Mouse (Mus musculus): ENCODE results near the gene Padi3. TPM values are rescaled to one million over a fixed set of nuclear protein-coding genes. Genes with fewer than 3 reads are reported as not detected.

The Padi3 gene
- polyA plus RNA-seq, 1 experiment from 2014 or later, result 0.05 TPM

DNA sequence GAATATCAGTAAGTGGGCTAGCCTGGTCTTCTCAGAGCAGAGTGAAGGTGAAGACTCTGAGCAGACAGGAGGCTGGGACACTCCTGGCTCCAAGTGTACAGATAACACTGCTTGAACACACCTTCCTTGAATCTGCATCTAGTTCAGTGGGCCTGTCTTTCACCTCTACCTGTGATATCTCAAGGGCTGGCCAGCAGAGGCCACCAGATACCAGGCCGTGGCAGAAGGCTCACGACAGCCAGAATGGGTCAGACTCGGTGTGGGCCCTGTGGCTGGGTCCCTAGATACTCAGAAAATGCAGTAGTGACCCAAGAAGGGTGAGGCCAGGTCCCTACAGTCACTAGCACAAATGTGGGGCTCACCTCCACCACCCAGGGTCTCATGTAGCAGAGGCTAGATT is 16.8 kb upstream of the Padi3 start:
- Histone ChIP-seq H3K9ac (ENCODE audit: low read depth, low read length) (no peak overlapping the region), H3K9me3 (ENCODE audit: control insufficient read depth, low read length) (peaks cover 19% of the 10 kb centered on the region), H3K4me1 (ENCODE audit: control insufficient read depth, insufficient read depth, low read depth, low read length) (no peaks in the 10 kb centered on the region), H3K27ac (ENCODE audit: low read depth, low read length) (no peak overlapping the region), H3K4me2 (ENCODE audit: low read length) (no peak overlapping the region), H3K27me3 (replicated peaks; ENCODE audit: control insufficient read depth, insufficient read depth, low read length) (no peaks in the 10 kb centered on the region; the same call in 1 of the 2 replicates), H3K36me3 (ENCODE audit: control insufficient read depth, insufficient read depth, low read length) (no peaks in the 10 kb centered on the region), H3K4me3 (ENCODE audit: low read length) (no peak overlapping the region)
- 59% methylated on average over 3 of the region's 3 CpGs for WGBS
- no peak for ATAC-seq

DNA sequence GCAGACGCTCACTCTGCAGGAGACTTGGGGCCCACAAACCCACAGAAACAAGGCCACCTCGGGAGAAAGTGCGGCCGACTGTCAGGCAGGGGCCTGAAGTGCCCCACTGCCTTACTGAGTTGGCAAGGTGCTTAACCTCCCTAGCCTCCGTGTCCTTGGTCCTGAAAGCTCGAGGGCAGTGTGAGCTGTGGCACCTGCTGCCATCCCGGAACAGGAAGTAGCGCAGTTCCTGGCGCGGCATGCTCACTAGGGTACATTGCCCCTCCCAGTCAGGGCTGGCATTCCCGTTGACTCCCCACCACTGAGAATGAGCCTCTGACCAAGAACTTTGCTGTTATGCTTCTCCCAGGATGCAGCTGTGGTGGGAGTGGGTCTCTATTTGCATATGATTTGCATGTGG is 15.5 kb upstream of the Padi3 start:
- H3K27me3 ChIP-seq (replicated peaks; ENCODE audit: control insufficient read depth, insufficient read depth, low read length), result no peaks in the 10 kb centered on the region; the same call in 1 of the 2 replicates
- 59% methylated on average over 11 of the region's 11 CpGs for WGBS
- peaks cover 19% of the 10 kb centered on the region for H3K9me3 ChIP-seq (ENCODE audit: control insufficient read depth, low read length)
- no peak overlapping the region for H3K4me2 ChIP-seq (ENCODE audit: low read length)
- H3K36me3 ChIP-seq (ENCODE audit: control insufficient read depth, insufficient read depth, low read length), result no peaks in the 10 kb centered on the region
- H3K9ac ChIP-seq (ENCODE audit: low read depth, low read length), result no peak overlapping the region
- ATAC-seq, result no peak
- no peak overlapping the region for H3K4me3 ChIP-seq (ENCODE audit: low read length)
- no peaks in the 10 kb centered on the region for H3K4me1 ChIP-seq (ENCODE audit: control insufficient read depth, insufficient read depth, low read depth, low read length)
- no peak overlapping the region for H3K27ac ChIP-seq (ENCODE audit: low read depth, low read length)

DNA sequence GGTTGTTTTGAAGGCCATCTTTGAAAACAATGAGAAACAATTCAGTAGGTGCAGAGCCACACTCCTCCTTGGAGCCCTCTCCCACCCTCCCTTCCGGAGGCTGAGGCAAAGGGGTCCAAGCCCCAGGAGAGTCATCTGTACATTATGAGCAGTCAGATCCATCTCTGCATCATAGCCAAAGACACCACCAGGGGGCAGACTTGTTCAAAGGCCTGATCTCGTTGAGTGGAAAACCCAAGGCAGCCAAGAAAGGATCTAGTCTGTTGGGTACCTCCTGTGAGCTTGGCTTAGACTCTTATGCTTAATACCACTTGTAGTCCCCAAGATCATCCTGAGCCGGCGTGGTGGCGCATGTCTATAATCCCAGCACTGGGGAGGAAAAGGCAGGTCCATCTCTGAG is 11.5 kb upstream of the Padi3 start:
- no peak overlapping the region for H3K4me3 ChIP-seq (ENCODE audit: low read length)
- no peaks in the 10 kb centered on the region for H3K4me1 ChIP-seq (ENCODE audit: control insufficient read depth, insufficient read depth, low read depth, low read length)
- no peak overlapping the region for H3K27ac ChIP-seq (ENCODE audit: low read depth, low read length)
- H3K9me3 ChIP-seq (ENCODE audit: control insufficient read depth, low read length), result peaks cover 19% of the 10 kb centered on the region
- H3K9ac ChIP-seq (ENCODE audit: low read depth, low read length), result no peak overlapping the region
- H3K36me3 ChIP-seq (ENCODE audit: control insufficient read depth, insufficient read depth, low read length), result no peaks in the 10 kb centered on the region
- 65% methylated on average over 5 of the region's 5 CpGs for WGBS
- H3K27me3 ChIP-seq (replicated peaks; ENCODE audit: control insufficient read depth, insufficient read depth, low read length), result no peaks in the 10 kb centered on the region; the same call in 1 of the 2 replicates
- H3K4me2 ChIP-seq (ENCODE audit: low read length), result no peak overlapping the region
- no peak for ATAC-seq

DNA sequence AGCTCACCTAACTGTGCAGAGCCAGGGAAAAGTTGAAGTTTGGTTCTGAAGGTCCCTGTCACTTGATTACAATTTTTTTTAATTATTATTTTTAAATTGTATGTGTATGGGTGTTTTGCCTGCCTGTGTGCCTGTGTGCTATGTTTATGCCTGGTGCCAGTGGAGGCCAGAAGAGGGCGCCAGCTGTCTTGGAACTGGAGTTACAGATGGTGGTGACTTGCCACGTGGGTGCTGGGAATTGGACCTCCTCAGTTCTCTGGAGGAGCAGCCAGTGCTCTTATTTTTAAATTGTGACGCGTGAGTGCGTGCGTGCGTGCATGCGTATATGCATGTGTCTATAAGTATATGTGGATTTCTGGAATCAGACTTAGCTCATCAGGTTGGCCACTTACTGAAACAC is 7.0 kb upstream of the Padi3 start:
- no peak for ATAC-seq
- no peak overlapping the region for H3K4me2 ChIP-seq (ENCODE audit: low read length)
- 0 out of 2 replicates have a peak, but pooled peaks cover 5% of the 10 kb centered on the region for H3K27me3 ChIP-seq (replicated peaks; ENCODE audit: control insufficient read depth, insufficient read depth, low read length)
- no peak overlapping the region for H3K9ac ChIP-seq (ENCODE audit: low read depth, low read length)
- no peaks in the 10 kb centered on the region for H3K9me3 ChIP-seq (ENCODE audit: control insufficient read depth, low read length)
- no peaks in the 10 kb centered on the region for H3K36me3 ChIP-seq (ENCODE audit: control insufficient read depth, insufficient read depth, low read length)
- WGBS, result 93% methylated on average over 8 of the region's 8 CpGs
- no peak overlapping the region for H3K4me3 ChIP-seq (ENCODE audit: low read length)
- no peaks in the 10 kb centered on the region for H3K4me1 ChIP-seq (ENCODE audit: control insufficient read depth, insufficient read depth, low read depth, low read length)
- H3K27ac ChIP-seq (ENCODE audit: low read depth, low read length), result no peak overlapping the region

DNA sequence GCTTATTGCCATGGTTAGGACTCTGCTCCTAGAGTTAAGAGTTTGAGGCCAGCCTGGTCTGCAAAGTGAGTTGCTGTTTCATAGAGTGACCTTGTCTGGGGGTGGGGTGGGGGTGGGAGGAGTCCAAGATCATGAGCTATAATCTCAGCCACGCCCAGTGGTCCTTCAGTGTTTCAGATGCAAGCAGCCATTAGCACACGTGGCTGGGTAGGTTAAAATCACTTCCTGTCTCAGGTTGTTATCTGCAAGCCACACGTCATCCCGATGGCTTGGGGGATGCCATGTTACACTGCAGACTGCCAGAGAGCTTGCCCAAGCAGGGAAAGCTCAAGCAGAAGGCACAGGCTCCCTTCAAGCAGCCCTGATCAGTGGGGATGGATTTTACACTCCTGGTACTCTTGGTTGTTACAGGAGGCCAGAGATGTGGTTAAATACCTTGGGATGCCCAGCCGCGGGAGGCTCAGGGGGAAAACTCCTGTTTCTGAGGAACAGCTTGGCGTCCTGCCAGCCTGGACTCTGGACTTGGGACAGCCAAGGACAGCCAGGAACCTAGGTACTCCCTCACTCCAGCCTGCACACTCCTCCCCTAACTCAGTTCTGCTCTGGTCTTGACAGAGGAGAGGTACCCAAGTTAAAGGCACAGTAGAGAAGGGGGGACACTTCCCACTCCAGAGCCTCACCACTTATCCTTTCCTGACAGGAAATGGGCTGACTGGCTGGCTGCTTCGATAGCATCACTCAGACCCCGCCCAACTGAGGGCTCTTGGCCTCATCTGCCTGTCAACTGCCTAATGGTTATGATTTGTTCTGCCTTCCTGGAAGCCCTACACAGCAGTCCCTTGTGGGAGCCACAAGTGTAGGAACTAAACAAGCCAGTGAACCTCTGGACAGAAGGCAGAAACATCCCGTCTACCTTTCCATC is 5.8 kb upstream of the Padi3 start:
- Histone ChIP-seq H3K27ac (ENCODE audit: low read depth, low read length) (no peak overlapping the region), H3K4me3 (ENCODE audit: low read length) (no peak overlapping the region), H3K36me3 (ENCODE audit: control insufficient read depth, insufficient read depth, low read length) (no peaks in the 10 kb centered on the region), H3K9me3 (ENCODE audit: control insufficient read depth, low read length) (no peaks in the 10 kb centered on the region), H3K4me2 (ENCODE audit: low read length) (no peak overlapping the region), H3K9ac (ENCODE audit: low read depth, low read length) (no peak overlapping the region), H3K4me1 (ENCODE audit: control insufficient read depth, insufficient read depth, low read depth, low read length) (no peaks in the 10 kb centered on the region), H3K27me3 (replicated peaks; ENCODE audit: control insufficient read depth, insufficient read depth, low read length) (0 out of 2 replicates have a peak, but pooled peaks cover 7% of the 10 kb centered on the region)
- no peak for ATAC-seq
- WGBS, result 59% methylated on average over 10 of the region's 10 CpGs

DNA sequence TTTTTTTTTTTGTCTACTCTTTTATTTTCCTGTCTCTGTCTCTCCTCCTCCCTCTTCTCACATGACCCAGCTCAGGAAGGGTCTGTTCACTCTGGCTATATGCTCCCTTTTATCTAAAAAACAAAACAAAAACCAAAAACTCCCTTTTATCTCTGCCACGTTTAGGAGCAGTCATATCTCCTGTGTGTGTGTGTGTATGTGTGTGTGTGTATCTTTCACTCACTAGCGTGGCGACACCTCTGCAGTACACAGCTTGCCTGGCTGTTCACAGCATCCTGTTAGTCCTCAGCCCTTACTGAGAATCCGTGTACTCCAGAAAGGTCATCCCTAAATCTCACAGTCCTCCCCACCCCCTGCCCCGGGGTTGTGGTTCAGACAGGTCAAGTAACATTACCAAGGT is 5.0 kb upstream of the Padi3 start:
- no peak overlapping the region for H3K27ac ChIP-seq (ENCODE audit: low read depth, low read length)
- H3K36me3 ChIP-seq (ENCODE audit: control insufficient read depth, insufficient read depth, low read length), result no peaks in the 10 kb centered on the region
- no peak overlapping the region for H3K9ac ChIP-seq (ENCODE audit: low read depth, low read length)
- 0 out of 2 replicates have a peak, but pooled peaks cover 7% of the 10 kb centered on the region for H3K27me3 ChIP-seq (replicated peaks; ENCODE audit: control insufficient read depth, insufficient read depth, low read length)
- no peaks in the 10 kb centered on the region for H3K9me3 ChIP-seq (ENCODE audit: control insufficient read depth, low read length)
- 81% methylated on average over 5 of the region's 5 CpGs for WGBS
- no peaks in the 10 kb centered on the region for H3K4me1 ChIP-seq (ENCODE audit: control insufficient read depth, insufficient read depth, low read depth, low read length)
- ATAC-seq, result no peak
- no peak overlapping the region for H3K4me3 ChIP-seq (ENCODE audit: low read length)
- no peak overlapping the region for H3K4me2 ChIP-seq (ENCODE audit: low read length)

DNA sequence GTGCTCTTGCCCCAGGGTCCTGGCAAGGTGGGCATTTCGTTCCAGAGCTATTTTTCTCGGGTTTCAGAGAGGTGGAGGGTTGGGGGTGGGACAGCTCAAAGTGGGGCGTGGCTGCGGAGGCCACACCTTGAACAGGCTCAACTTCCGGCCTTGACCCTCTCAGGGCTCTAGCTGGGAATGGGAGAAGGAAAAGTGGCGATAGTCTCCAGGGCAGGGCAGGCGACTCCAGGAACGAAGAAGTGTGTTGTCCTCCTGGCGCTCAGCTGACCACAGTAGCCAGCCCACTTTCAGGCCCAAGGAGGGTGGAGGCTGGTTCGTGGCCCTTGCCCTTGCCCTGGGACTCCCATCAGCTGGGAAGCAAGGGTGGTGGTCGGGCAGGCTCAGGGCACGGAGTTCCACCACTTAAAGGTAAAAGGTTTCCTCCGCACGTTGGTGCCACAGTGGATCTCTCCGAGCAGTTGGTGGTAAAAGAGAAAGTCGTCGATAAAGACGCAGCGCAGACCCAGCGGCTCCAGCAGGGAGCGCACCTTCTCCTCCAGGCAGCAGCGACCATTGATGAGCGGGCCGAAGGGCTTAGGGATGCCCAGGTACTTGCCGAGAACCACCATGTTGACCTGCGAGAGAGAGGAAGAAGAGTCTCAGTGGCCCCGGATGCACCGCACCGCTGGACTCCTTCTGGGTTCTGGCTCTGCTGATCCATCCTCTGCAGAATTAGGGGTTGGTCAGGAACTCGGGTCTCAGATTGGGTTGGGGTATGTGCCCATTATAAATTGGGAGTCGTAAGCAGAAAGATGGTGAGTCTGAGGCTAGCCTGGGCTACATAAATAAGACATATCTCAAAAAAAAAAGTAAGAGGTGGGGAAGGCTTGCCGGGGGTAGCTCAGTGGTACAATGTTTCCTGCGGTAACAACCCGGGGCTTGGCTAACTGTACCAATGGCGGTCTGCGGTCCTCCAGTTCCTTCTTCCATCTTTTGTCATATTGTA is 4.1 kb upstream of the Padi3 start:
- H3K4me2 ChIP-seq (ENCODE audit: low read length), result peak overlapping the region; percentile 40
- H3K36me3 ChIP-seq (ENCODE audit: control insufficient read depth, insufficient read depth, low read length), result no peaks in the 10 kb centered on the region
- H3K4me1 ChIP-seq (ENCODE audit: control insufficient read depth, insufficient read depth, low read depth, low read length), result no peaks in the 10 kb centered on the region
- no peak for ATAC-seq
- peak overlapping the region; percentile 15 for H3K4me3 ChIP-seq (ENCODE audit: low read length)
- H3K27ac ChIP-seq (ENCODE audit: low read depth, low read length), result no peak overlapping the region
- peak overlapping the region; percentile 5; the same call in 1 of the 2 replicates for H3K9ac ChIP-seq (ENCODE audit: low read depth, low read length)
- WGBS, result 29% methylated on average over 36 of the region's 36 CpGs
- H3K27me3 ChIP-seq (replicated peaks; ENCODE audit: control insufficient read depth, insufficient read depth, low read length), result 0 out of 2 replicates have a peak, but pooled peaks cover 7% of the 10 kb centered on the region
- H3K9me3 ChIP-seq (ENCODE audit: control insufficient read depth, low read length), result no peaks in the 10 kb centered on the region

DNA sequence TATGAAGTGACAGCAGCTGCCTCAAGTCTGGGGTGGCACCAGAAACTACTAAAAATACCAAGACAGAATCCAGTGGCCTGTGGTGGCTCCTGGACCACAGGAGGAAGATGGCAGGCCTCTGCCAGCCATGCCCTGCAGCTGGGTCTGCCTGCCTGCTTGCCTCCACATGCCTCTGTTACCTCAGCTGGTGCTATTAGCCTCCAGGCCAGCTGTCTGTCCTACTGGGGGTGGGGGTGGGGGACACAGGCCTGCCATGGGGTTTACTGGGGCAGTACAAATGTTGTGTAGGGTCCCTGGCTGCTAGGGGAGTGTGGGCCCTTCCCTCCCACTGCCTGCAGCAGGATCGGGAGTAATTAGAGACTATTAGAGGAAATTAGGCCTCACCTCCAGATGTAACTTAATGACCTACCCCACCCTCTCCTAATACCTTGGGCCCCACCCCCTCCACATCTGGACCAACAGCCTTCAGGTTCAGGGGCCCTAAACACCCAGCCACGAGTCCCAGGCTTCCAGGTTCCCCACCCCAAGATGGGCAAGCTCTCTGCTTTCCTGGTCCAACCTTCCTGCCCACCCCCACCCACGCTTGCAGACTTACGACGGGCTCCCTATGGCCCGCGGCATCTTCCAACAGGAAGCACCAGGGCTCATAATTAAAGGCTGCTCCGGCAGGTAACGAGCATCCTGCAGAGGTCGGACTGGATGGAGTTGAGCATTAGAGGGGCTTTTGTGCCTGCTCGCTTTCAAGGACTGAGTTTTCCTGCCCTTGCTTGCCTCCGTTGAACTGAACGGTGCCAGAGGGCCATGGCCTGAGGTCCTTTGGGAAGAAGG is 3.1 kb upstream of the Padi3 start:
- Histone ChIP-seq H3K9ac (ENCODE audit: low read depth, low read length) (no peak overlapping the region), H3K4me2 (ENCODE audit: low read length) (no peak overlapping the region), H3K27ac (ENCODE audit: low read depth, low read length) (no peak overlapping the region), H3K9me3 (ENCODE audit: control insufficient read depth, low read length) (no peaks in the 10 kb centered on the region), H3K27me3 (replicated peaks; ENCODE audit: control insufficient read depth, insufficient read depth, low read length) (0 out of 2 replicates have a peak, but pooled peaks cover 7% of the 10 kb centered on the region), H3K36me3 (ENCODE audit: control insufficient read depth, insufficient read depth, low read length) (no peaks in the 10 kb centered on the region), H3K4me3 (ENCODE audit: low read length) (no peak overlapping the region), H3K4me1 (ENCODE audit: control insufficient read depth, insufficient read depth, low read depth, low read length) (no peaks in the 10 kb centered on the region)
- WGBS, result 28% methylated on average over 13 of the region's 13 CpGs
- ATAC-seq, result no peak
